Mouse (Mus musculus) right cerebral cortex, adult 18-20 months (tissue): ENCODE measurements around the gene Fmod.

Experiments
- DNase-seq: peaks from one replicate; pipeline ENCODE4 v3.0.0; 2022; ENCODE audit warnings: mixed read lengths

The Fmod gene

DNA sequence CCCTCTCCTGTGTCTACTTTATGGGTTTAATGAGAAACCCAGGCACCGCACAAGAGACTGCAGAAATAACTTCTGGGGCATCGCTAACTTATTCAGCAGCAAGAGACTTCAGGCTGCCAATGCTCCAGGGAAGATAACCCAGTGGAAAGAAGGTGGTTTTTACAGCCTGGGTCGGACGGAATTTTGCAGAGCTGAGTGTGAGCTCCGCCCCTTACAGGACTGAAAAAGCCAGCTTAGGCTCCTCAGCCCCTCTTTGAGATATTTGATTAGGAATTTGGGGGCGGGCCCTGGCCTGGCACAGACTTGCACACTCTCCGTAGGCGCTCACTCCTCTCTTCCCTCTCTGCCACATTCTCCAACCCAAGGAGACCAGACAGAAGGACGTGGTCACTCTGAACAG is at the start of gene Fmod:
Fmod (plus strand) TSS at position 83 of the 400 bp plus-strand sequence.
- DNase-seq: no peak

- DNase-seq: no peak
These were observed 48.2 kb upstream of the Fmod start for GRCm38 (mm10) chr1:133988845-133989244.

DNA sequence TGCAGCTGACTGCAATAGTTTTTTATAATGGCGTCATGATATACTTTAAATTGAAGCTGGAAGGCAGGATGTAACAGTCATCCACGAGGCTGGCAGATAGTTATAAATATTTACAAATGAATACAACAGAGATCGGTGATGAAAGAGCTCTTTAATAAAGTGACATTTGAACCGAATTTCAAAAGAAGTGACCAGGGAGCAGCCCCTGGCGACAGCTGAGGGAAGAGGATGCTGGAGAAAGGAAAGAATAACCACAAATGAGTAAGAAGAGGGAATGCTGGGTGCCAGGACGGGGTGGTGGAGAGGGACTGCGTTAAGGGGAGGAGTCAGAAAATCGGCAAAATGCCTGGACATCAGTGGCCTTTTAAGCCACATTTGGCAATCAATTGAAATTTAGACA is 45.8 kb upstream of the Fmod start:
- no peak for DNase-seq

- DNase-seq: no peak
These were observed 31.6 kb upstream of the Fmod start for GRCm38 (mm10) chr1:134005490-134005889.

GRCm38 (mm10) chr1:134006105-134006764 is 30.8 kb upstream of the Fmod start:
- DNase-seq: no peak

GRCm38 (mm10) chr1:134024293-134024971 is 12.6 kb upstream of the Fmod start:
- DNase-seq: no peak

DNA sequence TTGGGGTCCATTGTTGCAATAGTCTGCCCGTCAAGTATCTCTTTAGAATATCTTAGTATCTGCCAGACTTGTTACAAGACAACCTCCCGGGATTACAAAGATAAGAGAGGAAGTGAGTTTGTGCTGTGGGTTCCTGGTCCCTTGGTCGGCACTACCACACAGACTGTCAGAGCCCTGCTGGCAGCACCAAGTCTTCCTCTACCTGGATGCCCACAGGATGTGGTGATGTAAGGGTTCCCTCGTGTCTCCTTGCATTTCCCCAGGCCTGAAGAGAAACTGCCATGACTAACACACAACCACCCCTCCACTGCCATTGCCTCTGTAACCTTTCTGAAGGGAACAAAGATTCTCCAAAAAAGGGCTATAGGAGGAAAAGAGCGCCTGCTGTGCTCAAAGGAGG is 11.1 kb upstream of the Fmod start:
- DNase-seq: no peak

DNA sequence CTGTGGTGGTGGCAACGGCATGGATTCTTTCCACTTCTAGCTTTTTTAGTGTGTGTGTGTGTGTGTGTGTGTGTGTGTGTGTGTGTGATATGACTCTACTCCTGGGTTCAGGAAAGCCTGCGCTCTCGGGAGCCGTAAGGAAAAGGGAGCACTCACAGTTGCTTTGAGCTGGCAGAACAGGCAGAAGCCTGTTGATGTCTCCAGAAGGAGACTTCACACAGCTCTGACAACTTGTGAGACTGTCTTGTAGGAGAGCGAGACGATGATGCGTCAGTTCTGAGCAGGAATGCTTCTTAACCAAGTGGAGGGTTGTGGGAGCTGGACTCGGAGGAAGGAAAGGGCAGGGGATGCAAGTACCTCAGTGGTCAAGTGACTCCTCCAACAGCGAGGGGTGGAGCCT is 10.3 kb upstream of the Fmod start:
- peak; percentile 23 for DNase-seq

- peak; percentile 54 for DNase-seq
These were observed 8.8 kb upstream of the Fmod start for GRCm38 (mm10) chr1:134028161-134028846.

DNA sequence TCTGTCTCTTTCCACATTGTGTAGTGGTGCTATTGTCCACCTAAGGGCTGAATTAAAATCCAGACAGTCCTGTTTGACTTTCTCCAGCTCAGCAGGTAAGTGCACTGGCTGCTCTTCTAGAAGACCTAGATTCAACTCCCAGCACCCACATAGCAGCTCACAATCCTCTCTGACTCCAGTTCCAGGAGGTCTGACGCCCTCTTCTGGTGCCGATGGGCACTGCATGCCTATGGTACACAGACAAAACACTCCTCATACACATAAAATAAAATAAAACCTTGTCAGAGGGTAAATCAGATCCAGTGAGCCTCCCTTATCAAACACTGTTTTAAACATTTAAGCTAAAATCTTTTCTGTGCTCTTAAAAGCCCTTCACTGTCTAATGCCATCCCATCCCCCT is 562 bp upstream of the Fmod start:
- no peak for DNase-seq

- no peak for DNase-seq
These were observed 1.3 kb downstream of the Fmod start for GRCm38 (mm10) chr1:134038336-134038735.

- no peak for DNase-seq
These were observed 2.3 kb downstream of the Fmod start for GRCm38 (mm10) chr1:134039361-134039760.

GRCm38 (mm10) chr1:134041900-134042299 is 4.8 kb downstream of the Fmod start:
- no peak for DNase-seq

- no peak for DNase-seq
These were observed 5.3 kb downstream of the Fmod start for GRCm38 (mm10) chr1:134042341-134042740.

DNA sequence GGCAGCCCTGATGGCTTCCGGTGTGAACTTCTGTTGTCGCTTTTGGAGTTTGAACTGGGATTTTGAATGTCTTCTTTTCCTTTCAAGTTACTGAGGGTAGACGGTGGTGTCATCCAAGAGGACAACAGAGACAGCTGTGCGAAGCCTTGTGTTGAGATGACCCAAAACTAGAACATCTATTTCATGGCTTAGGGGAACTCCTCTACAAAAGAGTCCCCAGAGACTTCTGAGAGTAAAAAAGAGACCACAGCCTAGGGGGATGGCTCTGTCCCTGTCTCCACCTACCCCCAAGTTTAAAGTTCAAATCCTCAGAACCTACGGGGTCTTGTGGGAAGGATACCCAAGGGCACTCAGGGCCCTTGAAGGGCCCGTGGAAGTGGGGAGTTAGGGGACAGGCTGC is 7.8 kb downstream of the Fmod start:
- DNase-seq: no peak

DNA sequence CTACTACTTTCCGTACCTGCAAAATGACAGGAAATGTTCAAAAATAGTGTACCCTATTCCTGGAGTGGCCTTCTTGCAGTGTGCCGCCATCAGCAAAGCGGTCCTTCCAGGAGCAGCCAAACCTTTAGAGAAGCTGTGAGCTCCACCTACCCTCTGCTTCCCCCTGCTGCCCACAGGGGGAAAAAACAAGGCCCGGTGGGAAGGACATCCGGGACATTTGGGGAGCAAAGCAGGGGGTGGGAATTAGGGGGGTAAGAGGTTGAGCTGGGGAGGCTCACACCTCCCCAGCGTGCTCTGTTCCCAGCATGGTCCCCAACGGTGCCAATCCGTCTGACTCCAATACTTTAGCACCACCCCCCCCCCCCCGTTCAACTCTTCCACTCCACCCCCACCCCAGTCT is 8.9 kb downstream of the Fmod start:
- DNase-seq: peak; percentile 85

DNA sequence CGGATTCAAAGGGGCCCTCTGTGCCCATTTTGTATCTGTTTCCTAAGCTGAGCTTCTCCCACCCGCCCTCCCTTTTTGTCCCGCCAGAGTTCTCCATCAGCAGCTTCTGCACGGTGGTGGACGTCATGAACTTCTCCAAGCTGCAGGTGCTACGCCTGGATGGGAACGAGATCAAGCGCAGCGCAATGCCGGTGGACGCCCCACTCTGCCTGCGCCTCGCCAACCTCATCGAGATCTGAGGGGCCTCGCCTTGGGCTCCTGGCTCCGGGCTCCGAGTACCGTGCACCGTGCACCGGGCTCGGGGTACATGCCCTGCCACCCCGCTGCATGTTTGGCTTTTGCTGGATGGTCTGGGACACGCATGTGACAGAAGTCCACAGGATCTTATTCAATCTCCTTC is 9.3 kb downstream of the Fmod start:
- DNase-seq: no peak

GRCm38 (mm10) chr1:134047431-134047830 is 10.4 kb downstream of the Fmod start:
- no peak for DNase-seq

DNA sequence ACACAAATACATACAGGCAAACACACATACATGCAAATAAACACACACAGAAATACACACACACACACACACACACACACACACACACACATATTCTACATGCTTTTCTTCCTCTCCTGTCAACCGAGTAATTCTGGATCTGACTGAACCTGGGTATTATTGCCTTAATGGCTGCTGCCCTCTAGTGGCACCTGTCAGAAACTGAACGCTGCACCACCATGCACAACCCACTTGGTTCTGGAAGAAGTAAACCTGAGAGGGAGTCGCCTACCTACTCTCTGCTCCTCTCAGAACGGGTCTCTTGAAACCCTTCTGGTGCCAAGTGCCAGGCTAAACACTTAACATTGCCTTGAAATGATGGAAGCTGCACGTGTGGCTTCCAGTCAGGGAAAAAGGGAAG is 11.7 kb downstream of the Fmod start:
- peak; percentile 80 for DNase-seq

DNA sequence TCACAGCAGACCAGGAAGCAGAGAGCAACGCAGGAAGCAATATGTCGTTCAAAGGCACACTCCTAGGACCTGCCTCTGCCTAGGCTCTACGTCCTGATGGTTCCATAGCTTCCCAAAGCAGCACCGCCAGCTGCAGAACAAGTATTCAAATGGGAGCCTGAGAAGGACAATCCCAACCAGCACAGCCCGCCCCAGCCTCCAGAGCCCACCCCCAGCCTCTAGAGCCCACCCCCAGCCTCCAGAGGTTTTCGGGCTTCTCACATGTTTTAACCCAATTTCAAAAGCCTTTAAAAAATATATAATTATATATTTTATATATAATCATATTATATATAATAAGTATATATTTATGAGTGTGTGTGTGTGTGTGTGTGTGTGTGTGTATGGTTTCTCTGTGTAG is 12.5 kb downstream of the Fmod start:
- no peak for DNase-seq

DNA sequence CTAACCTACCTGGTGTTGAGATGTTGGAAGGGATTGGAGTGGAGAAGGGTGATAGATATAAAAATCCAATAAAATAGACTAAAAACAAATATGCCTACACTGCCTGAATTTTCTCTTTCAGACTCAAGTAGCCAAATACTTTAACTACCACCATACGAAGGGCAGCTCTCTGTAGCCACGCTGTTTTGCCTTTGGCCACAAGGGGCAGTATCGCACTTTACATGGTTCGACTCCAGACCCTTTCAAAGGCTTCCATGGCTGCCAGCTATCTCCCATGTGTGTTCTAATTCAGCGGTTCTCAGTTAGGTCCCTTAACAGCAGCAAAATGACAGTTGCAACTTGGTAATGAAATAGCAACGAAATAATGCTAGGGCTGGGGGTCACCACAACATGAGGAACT is 16.2 kb downstream of the Fmod start:
- DNase-seq: peak; percentile 85

GRCm38 (mm10) chr1:134055058-134055457 is 18.0 kb downstream of the Fmod start:
- no peak for DNase-seq

DNA sequence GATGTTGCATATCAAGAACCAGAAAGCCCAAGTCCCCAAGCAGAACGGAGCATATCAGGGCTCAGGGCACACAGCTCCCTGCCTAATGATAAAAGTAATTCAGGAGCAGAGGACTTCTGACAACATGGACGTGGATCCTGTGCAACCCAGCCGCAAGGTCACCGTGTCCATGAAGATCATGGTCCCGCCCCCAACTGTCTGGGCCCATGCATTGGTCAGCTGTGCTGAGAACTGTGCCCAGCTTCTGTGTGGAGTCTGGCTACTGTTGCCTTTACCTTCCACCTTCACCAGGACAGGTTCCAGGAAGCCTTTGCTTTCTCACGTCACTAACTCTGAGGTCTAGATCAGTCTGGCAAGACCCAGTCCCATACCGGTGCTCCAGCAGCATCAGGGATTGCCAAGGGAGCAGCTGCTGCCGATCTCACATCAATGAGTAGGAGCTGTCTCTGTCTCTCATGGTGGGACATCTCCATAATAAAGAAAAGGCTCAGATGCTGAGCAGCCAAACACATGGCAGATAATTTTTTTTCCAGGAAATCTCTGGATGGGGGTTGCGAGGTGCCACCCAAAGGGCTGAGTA is 18.7 kb downstream of the Fmod start:
- DNase-seq: no peak

DNA sequence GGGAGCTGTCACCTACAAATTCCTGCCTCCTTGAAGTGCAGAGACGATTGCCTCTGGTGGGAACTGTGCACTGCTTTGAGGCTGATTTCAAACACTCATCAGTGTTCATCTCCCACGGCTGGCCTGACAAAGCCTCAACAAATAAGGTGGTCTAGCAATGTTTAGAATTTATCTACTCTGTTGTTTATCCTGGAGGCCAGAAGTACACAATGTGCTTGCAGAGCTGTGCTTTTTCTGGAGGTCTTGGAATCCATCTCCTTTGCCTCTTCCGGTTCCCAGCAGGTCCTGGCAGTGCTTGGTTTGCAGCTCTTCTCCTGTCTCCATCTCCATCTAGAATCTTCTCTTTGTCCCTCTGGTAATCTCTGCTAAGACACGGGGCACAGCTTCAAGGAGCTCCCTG is 19.2 kb downstream of the Fmod start:
- no peak for DNase-seq
